Mouse (Mus musculus): ENCODE data around the gene Necap1.

Gene Necap1

DNA sequence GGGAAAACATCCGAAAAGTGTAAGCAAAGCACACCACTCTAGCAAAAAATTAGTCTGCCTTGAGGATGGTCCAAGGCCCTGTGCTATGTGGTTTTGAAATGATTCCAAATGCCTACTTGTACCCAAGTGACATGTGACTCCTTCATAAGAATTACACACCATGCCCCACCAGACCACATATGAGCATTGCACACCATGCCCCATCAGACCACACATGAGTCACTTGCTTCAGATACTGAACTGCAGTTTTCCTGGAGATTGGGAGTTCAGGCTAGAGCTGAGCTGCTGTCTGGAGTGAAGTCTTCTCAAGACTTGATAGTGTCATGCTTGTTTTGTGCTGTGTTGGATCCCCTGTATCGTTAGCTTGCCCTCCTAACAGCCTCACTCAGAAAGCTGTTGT is 15.3 kb downstream of the Necap1 start:
- DNase-seq: no peak

DNA sequence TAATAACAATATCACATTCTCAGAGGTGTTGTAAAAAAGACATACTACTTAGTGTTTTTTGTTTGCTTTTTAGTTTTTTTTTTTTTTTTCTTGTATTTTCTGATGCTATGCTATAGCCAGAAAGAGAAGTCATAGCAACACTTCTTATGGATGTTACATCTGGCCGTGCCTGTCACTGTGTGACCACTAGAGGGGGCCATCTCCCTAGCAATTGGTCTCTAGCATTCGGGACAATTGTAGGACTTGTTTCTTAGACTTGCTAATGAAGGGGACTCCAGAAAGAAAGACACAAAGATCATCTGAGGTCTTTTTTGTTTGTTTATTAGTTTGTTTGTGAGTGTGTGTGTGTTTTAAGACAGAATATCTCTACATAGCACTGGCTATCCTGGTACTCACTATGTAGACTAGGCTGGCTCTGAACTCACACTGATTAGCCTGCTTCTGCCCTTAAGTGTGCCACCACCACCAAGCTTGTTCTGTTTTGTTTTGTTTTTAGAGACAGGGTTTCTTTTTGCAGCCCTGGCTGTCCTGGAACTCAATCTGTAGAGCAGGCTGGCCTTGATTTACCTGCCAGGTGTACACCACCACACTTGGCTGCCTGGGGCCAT is 18.3 kb downstream of the Necap1 start:
- DNase-seq: peak; percentile 66

- DNase-seq: no peak
These were observed 45.6 kb downstream of the Necap1 start for GRCm38 (mm10) chr6:122919922-122920321.

DNA sequence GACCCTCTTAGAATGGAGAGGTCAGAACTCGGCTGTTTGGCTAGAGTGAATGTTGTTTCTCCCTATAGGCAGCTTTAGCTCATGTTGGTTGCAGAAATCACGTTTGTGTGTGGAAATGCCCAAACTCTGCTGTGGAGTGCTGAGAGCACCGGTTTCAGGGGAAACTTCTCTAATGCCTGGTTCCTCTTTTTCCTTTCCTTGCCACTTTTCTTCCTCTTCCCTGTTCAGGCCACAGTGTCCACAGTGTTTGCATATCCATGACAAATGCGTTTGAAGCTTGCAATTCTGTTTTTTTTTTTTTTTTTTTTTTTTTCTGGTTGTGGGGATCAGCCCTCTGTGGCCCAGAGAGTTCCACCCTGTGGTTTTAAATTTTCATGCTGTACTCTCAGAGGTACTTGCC is 47.2 kb downstream of the Necap1 start, which contains the start of gene Clec4a1:
Clec4a1 (plus strand) TSS at position 398 of the 400 bp plus-strand sequence.
- DNase-seq: no peak

DNA sequence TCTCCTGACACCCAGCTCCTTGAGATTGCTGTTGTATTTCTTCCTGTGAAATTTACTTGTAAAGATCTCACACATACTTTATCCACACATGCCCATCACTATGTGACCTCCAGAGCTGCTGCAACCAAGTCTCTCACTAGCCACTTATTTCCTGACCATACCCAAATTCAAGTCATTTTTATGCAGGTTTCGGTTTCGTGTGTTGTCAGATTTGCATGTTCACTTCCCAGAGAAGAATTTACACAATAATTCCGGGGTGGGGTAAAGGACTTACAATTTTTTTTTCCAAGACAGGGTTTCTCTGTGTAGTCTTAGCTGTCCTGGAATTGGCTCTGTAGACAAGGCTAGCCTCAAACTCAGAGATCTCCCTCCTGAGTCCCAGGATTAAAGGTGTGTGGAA is 60.6 kb downstream of the Necap1 start:
- DNase-seq: no peak

Measured in retina, postnatal 1 day (tissue).